Mouse (Mus musculus) megakaryocyte, embryonic 14.5 days (primary cell): ENCODE results near the gene Oaz1.

Experiments
- FLI1 ChIP-seq: IDR thresholded peaks from 2 replicates; pipeline ENCODE4 v1.6.1; 2012; ENCODE audit warnings: low read length, inconsistent platforms, mixed read lengths
- GATA1 ChIP-seq: IDR thresholded peaks from 3 replicates; pipeline ENCODE4 v1.6.1; 2012; ENCODE audit warnings: mixed read lengths, low read length, inconsistent platforms, borderline replicate concordance

DNA sequence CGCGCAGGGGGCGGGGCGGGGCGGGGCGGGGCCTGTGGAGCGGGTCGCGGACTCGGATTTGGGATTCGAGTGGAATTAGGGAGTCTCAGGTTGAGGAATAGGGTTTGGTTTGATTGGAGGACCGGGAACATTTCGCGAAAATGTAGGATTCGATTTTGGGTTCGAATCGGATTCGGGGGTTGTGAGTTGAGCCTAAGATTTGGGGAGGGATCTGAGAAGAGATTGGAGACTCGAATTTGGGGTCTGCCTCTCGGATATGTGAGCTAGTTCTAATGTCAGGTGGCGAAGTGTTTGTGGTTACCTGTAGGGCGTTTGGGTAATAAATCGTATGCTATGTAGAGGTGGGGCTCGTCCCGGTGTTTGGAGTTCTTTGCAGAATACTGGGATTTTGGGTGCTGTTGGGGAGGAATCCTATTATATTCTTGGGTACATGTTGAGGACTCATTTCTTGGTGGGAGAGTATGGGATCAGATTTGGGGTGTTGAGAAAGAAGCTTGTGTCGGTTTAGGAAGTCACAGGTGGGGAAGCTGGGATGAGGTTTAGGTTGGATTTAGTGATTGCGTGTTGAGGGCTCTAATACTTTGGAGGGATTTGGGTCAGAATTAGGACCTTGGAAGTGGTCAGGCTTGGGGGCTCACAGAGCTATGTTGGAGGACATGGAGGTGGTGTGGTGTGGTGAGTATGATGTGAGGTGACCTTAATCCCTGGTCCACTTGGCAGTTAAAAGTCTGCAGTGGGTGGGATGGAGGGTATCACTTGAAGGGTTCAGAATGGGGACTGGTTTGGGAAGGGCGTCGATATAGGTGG, 810 bp downstream of the Oaz1 start:
- no peak for TF ChIP-seq GATA1
- no peak for TF ChIP-seq FLI1
